Mouse (Mus musculus) liver, adult 2 months (tissue): ENCODE data around the gene Abcc3.

Experiments used
- CTCF ChIP-seq: fragments of 200-500 bp; IDR thresholded peaks from 2 replicates; pipeline ENCODE4 v1.5.1; 2011; ENCODE audit warnings: low read depth, low read length, control low read depth
- POLR2A ChIP-seq: fragments of 200-500 bp; IDR thresholded peaks from 2 replicates; pipeline ENCODE4 v1.6.1; 2011; ENCODE audit warnings: low read length, control low read depth; ENCODE audit not compliant: insufficient read depth; ENCODE audit errors: extremely low read depth

DNA sequence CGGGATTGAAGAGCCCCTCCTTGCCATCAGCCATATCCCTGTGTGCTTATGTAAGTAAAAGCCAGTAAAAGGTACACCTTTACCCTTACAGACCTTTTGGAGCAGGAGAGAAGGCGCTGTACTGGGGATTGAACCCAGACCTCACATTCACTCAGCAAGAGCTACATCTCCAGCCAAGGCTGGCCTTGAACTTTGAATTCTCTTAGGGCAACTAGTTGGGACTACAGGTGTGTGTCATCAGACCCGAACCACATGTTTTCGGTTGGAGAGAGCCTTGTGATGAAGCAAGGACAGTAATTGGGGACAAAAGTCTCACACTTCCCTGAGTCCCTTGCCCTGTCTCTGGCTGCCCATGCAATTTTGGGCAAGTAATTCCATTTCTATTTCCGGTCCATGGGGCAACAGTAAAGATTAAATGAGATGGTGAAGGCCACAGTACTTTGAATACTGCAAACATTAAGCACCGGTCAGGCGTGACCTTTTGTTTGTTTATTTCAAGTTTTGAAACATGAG is 45.7 kb downstream of the Abcc3 start:
- no peak for TF ChIP-seq CTCF
- no peak for TF ChIP-seq POLR2A
